Mouse (Mus musculus): ENCODE measurements around the gene Snx9. TPM values are rescaled to one million over a fixed set of nuclear protein-coding genes. Genes with fewer than 3 reads are reported as not detected.

Gene Snx9
- total RNA-seq, 1 experiment from 2014 or later = 48.4 TPM

DNA sequence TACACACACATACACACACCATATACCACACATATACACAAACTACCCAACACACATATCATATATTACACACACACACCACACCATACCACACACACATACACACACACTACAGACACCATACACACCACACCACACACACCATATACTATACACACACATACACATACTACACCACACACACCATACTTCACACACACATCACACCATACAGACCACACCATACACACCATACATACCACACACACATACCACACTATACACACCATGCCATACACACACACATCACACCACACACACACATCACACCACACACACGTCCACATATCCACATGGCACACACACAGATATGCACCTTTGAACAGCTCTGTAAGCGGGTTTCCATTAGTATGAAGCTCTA, 34.3 kb upstream of the Snx9 start:
- DNase-seq = no peak

DNA sequence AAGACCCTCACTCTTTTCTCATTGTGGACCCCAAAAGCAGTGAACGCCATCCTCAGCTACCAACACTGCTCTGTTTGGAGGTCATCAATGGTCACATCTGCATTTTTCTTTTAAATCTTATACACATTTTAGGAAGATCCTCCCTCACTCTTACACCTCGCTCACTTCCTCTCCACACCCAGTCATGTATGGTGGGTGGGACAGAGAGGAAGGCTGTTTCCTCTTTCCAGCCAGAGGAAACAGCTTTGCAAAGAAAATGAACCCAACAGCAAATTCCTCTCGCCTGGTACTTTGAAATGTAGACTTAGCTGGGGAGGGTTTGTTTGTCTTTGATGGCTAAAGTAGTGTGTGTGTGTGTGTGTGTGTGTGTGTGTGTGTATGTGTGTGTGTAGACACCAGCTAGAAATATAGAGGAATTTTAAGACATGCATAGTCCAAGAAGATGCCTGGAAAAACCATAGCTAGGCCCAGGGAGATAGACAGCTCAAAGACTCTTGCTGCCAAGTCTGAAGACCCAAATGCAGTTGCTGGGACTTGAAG, 33.2 kb upstream of the Snx9 start:
- no peak for DNase-seq

- peak; percentile 57 for DNase-seq
These were observed 27.1 kb upstream of the Snx9 start for GRCm38 (mm10) chr17:5813863-5814640.

GRCm38 (mm10) chr17:5814641-5814920, 26.5 kb upstream of the Snx9 start:
- DNase-seq = no peak

DNA sequence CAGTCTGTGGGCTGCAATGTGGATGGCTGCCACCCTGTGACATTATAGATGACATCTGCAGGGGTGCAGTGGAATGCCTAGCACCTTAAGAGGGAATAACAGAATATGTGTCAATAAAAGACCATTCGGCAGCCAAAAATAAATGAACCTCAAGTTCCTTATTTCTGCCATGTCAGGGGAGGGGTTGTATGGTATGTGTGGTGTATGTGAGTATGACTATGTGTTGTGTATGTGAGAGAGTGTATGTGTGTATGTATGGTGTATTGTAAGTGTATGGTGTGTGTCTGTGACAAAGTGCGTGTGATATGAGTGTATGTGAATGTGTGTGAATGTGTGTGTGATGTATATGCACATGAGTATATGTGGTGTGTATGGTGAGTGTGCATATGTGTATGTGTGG, 23.3 kb upstream of the Snx9 start:
- DNase-seq = no peak

DNA sequence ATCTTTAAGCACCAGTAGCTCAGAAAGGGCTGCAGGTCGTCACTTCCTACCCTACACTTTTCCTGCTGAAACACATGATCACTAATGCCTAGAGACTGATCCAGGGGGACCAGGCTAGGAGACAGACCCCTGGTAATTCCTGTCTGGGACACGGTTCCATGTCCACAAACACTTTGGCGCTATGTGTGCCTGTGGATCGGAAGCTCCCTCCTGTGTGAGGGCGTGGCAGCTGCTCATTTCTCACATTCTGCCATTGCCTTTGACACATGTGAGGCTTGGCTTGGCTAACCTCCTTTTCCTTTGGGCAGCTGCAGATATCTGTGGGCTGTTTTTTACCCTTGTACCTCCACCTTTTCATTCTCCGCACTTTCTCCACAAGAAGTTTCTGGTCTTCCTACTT, 22.0 kb upstream of the Snx9 start:
- DNase-seq = no peak

DNA sequence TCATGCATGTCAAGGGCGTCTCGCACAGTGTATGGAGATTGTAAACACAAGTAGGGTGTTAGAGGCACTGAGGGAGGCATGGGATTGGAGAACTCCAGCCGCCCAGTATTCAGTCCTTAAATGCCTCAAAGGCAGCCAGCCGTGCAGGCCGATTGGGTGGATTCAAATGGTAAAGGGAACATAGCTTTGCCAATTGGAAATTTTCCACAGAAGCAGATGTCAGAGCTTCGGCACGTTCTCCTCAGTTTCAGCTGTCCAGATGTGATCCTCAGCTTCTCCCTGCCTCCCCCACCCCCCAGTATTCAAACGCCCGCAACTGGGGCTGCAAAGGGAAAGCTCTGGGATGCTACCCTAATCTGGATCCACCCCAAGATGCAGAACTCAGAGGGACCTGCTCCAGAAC, 21.3 kb upstream of the Snx9 start:
- DNase-seq = no peak

GRCm38 (mm10) chr17:5822541-5822940, 18.6 kb upstream of the Snx9 start:
- DNase-seq = peak; percentile 21

- DNase-seq = no peak
These were observed 18.1 kb upstream of the Snx9 start for GRCm38 (mm10) chr17:5823032-5823431.

DNA sequence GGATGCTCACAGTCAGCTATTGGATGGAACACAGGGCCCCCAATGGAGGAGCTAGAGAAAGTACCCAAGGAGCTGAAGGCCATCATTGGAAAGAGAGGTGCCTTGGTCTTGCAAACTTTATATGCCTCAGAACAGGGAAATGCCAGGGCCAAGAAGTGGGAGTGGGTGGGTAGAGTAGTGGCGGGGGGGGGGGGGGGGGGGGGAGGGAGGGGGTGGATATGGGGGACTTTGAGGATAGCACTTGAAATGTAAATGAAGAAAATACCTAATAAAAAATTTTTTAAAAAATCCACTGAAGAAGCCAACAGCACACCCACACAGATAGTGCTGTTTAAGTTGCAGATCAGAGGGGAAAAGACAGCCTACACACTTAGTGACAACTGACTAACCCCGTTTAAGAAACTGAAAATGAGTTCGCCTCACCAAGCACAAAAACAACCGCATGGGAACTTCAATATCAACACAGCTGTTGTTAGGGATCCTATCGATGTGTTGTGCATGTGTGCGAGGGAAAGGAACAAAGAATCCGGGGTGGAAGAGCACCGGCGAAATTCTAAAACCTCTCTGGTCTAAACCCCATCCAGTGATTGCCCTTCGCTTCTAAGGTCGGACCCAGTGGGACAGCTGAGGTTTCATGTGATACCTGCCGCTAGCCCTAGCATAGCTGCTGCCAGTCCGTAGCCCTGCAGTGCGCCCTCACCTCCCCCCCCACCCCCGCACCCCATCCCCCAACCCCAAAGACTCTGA, 13.1 kb upstream of the Snx9 start:
- no peak for DNase-seq

DNA sequence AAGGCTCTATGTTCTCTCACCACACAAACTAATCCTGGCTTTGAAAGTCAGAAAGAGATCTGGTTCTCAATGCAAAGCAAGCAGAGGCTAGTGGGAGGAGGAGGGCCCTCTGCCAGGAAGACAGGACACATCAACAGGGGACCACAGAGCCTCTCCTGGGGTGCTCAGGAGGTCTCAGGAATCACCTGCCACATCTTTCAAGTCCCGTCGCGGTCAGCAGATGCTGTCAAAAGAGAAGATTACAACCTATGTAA, 12.6 kb upstream of the Snx9 start:
- no peak for DNase-seq

- DNase-seq = no peak
These were observed 12.2 kb upstream of the Snx9 start for GRCm38 (mm10) chr17:5828944-5829343.

- DNase-seq = peak; percentile 8
These were observed 11.2 kb upstream of the Snx9 start for GRCm38 (mm10) chr17:5829930-5830329.

DNA sequence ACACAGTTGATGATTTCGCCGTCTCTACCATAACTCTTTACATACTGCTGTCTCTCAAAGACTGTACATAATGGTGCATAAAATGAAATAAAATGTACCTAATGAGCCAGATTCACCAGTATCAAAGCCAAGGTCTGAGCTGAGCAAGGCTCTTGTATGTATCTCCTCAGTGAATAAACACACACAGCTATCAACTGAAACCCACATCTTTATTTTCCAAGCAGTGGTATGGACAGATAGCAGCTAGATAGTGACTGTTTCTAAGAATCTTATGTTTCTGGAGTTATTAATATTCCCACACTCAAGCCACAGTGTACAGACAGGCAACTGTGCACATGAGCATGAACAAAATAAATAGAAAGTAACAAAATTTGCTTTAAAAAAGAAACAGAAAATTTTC, 10.7 kb upstream of the Snx9 start:
- no peak for DNase-seq

- DNase-seq = no peak
These were observed 10.3 kb upstream of the Snx9 start for GRCm38 (mm10) chr17:5830832-5831231.

GRCm38 (mm10) chr17:5831257-5831806, 9.8 kb upstream of the Snx9 start:
- no peak for DNase-seq

DNA sequence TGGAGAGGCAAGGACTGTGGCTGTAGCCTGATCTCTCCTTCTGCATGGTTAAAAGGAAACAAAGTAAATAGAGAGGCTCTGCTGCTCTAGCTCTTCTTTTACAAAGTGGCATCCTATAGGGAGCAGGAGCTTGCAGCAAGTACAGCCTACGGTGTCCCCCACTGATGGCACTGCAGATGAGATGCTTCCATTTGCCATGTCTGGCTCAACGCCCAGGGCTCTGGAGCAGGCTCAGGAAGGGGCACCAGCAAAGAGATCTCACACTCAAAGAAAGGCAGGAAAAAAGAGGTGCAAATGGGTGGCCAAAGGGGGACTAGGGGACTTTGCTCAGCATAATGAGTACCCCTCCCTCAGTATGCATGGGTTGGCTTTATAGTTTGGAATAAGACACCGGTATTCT, 7.0 kb upstream of the Snx9 start:
- no peak for DNase-seq

DNA sequence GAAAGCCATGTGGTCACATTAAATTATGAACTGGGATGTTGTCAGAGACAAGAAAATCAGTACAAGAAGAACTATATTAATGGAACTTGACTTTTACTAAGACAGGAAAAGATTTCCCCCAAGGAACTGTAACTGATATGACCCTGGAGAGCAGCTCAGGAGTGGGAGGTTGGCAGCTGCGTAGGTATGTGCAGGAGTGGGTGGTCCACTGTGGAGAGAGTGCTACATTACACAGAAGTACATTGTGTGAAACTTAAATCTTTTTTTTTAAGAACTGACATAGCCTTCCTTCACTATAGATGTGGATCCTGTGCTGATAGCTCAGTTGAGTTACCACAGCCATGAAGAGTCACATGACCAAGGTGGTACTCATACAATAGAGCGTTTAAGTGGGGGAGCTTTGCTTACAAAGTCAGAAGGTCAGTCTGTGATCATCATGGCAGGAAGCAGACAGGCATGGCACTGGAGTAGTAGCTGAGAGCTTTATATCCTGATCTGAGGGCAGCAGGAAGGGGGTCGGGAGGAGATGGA, 6.3 kb upstream of the Snx9 start:
- no peak for DNase-seq

- DNase-seq = no peak
These were observed 1.4 kb upstream of the Snx9 start for GRCm38 (mm10) chr17:5839549-5840240.

- DNase-seq = peak; percentile 73
These were observed 490 bp upstream of the Snx9 start for GRCm38 (mm10) chr17:5840550-5841127.

DNA sequence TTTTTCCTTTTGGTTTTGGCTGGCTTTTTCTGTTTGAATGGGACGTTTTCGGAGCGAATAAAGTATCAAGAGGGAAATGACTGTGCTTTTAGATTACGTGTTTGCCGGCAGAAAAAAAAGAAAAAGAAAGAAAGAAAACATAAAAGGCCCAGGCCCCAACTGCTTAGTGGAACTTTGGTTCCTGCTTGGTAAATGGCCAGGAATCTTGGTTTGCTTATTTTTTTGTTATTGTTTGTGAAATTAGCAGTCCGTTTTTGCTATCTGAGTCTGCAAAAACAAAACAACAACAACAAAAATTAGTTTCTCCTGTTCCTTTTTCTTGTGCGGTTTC, 779 bp downstream of the Snx9 start:
- DNase-seq = no peak

DNA sequence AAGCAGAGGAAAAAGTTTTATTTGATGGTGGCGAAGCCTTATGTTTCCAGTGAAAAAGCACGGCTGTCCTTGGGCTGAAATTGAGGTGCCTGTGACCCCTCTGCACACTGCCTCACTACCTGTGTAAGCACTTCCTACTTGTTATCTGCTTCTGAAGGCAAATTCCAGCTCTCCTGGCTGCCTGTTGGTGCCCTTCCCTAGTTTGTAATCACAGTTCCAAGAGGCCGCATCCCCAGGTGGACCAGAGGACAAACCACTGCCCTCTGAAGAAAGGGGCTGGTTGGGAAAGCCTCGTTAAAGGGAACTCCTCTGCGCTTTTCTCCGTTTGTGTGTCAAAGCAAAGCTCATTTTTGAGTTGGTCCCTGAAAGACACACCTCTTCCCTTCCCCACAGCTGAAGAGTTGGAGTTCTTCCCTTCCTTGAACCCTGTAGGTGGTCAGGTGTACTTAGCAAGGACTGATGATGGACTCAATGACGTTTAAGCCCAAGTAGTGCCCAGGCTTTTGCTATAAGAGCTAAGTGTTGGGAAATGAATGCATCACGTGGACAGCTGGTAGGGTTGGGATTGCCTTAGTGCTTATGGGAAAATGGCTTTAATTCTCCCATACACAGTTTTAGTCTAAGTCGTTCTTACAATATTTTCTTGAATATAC, 2.0 kb downstream of the Snx9 start:
- no peak for DNase-seq
